11 mouse cellular contexts compared by ENCODE assay signal in genomic region chr11:102770662-102771435, GRCm38 (mm10). TPM values are rescaled to one million over a fixed set of nuclear protein-coding genes. Genes with fewer than 3 reads are reported as not detected.
DNase-seq lines count a peak whose midpoint lies in the region; ATAC-seq and TF ChIP-seq lines count a peak whose summit lies in the region.
"Had no signal": no experiment of that assay in that cellular context is flagged by ENCODE, and none has a peak within 500 bp of the region (broad histone marks: within the 10 kb centered on the region; RNA-seq: fewer than 3 reads in every experiment).

No protein-coding gene starts in this region.

- no peak for ATAC-seq in forebrain, embryonic 12.5 days (ENCODE audit: low FRiP score)
- no peak for ATAC-seq in forebrain, embryonic 15.5 days (replicated peaks)
- no peak for ATAC-seq in kidney, embryonic 16.5 days (ENCODE audit: low FRiP score, low TSS enrichment)
- no peak for ATAC-seq in limb, embryonic 11.5 days (ENCODE audit: insufficient number of reproducible peaks, low FRiP score, low TSS enrichment, low read depth)

- peaks cover 57% of the 10 kb centered on the region for H3K4me1 ChIP-seq in forebrain, embryonic 12.5 days
- peaks cover 29% of the 10 kb centered on the region for H3K4me1 ChIP-seq in forebrain, embryonic 15.5 days
- H3K4me1 ChIP-seq in kidney, embryonic 16.5 days (ENCODE audit: insufficient read depth, low read length): peaks cover 23% of the 10 kb centered on the region
- H3K4me1 ChIP-seq in cerebellum, adult 2 months (ENCODE audit: control insufficient read depth, insufficient read depth, low read length): peaks cover 85% of the 10 kb centered on the region
- H3K4me1 ChIP-seq in limb, embryonic 11.5 days (ENCODE audit: control insufficient read depth, insufficient read depth, low read length): peaks cover 40% of the 10 kb centered on the region

- WGBS in forebrain, embryonic 12.5 days: 53% methylated on average over 15 of the region's 15 CpGs
- 57% methylated on average over 15 of the region's 15 CpGs for WGBS in forebrain, embryonic 15.5 days
- 17% methylated on average over 13 of the region's 15 CpGs for WGBS in kidney, embryonic 16.5 days
- 17% methylated on average over 15 of the region's 15 CpGs for whole genome bisulfite sequencing in cerebellum, adult 2 months
- 31% methylated on average over 15 of the region's 15 CpGs for WGBS in limb, embryonic 11.5 days

- no peak overlapping the region for H3K9ac ChIP-seq in forebrain, embryonic 12.5 days
- H3K9ac ChIP-seq in forebrain, embryonic 15.5 days (replicated peaks): no peak overlapping the region
- no peak overlapping the region for H3K9ac ChIP-seq in kidney, embryonic 16.5 days (replicated peaks; ENCODE audit: low read length)
- peak overlapping the region; percentile 22; the same call in 1 of the 2 replicates for H3K9ac ChIP-seq in limb, embryonic 11.5 days (ENCODE audit: low read length)
- H3K9ac ChIP-seq: hindbrain, embryonic 15.5 days; lung, embryonic 15.5 days; stomach, embryonic 15.5 days had no signal

- no peak for DNase-seq in kidney, postnatal 10 days
- DNase-seq in cerebellum, adult 2 months: peak in 1 of 2 experiments; percentile 61
- DNase-seq in limb, embryonic 11.5 days (ENCODE audit: low spot score): peak; percentile 56
- DNase-seq in natural killer cell, adult 2 months (ENCODE audit: low spot score in 2 of 2): no peak
- DNase-seq in c-Kit-positive CD71-positive TER-119-positive erythroid progenitor cells, embryonic 14.5 days (ENCODE audit: low spot score): no peak

- H3K36me3 ChIP-seq in forebrain, embryonic 12.5 days (replicated peaks): no peaks in the 10 kb centered on the region
- H3K36me3 ChIP-seq in forebrain, embryonic 15.5 days: no peaks in the 10 kb centered on the region
- no peaks in the 10 kb centered on the region for H3K36me3 ChIP-seq in kidney, embryonic 16.5 days (ENCODE audit: insufficient read depth, low read length)
- H3K36me3 ChIP-seq in limb, embryonic 11.5 days (ENCODE audit: control insufficient read depth, insufficient read depth, low read length): no peaks in the 10 kb centered on the region
- H3K36me3 ChIP-seq: hindbrain, embryonic 15.5 days; lung, embryonic 15.5 days; stomach, embryonic 15.5 days had no signal

- no peak overlapping the region for H3K4me2 ChIP-seq in forebrain, embryonic 12.5 days
- no peak overlapping the region for H3K4me2 ChIP-seq in forebrain, embryonic 15.5 days (replicated peaks)
- no peak overlapping the region for H3K4me2 ChIP-seq in kidney, embryonic 16.5 days (replicated peaks; ENCODE audit: low read depth, low read length)
- peak overlapping the region; percentile 7; the same call in 1 of the 2 replicates for H3K4me2 ChIP-seq in limb, embryonic 11.5 days (ENCODE audit: low read depth, severe bottlenecking)
- H3K4me2 ChIP-seq: hindbrain, embryonic 15.5 days; lung, embryonic 15.5 days; stomach, embryonic 15.5 days had no signal

- TF ChIP-seq POLR2A in cerebellum, adult 2 months (IDR thresholded peaks at IDR 0.05; ENCODE audit: borderline replicate concordance, insufficient read depth, low read length): no peak

- H3K27me3 ChIP-seq in forebrain, embryonic 12.5 days: 0 out of 2 replicates have a peak, but pooled peaks cover 16% of the 10 kb centered on the region
- H3K27me3 ChIP-seq in forebrain, embryonic 15.5 days: no peaks in the 10 kb centered on the region
- no peaks in the 10 kb centered on the region for H3K27me3 ChIP-seq in kidney, embryonic 16.5 days (ENCODE audit: insufficient read depth, low read length)
- H3K27me3 ChIP-seq in cerebellum, adult 2 months (ENCODE audit: control insufficient read depth, insufficient read depth, low read length): no peaks in the 10 kb centered on the region
- H3K27me3 ChIP-seq in limb, embryonic 11.5 days (ENCODE audit: control insufficient read depth, insufficient read depth, low read length): no peaks in the 10 kb centered on the region
- H3K27me3 ChIP-seq: hindbrain, embryonic 15.5 days had no signal

- H3K27ac ChIP-seq in forebrain, embryonic 12.5 days: peak overlapping the region; percentile 31; the same call in 1 of the 2 replicates
- no peak overlapping the region for H3K27ac ChIP-seq in forebrain, embryonic 15.5 days (replicated peaks)
- peak overlapping the region; percentile 34; the same call in 1 of the 2 replicates for H3K27ac ChIP-seq in kidney, embryonic 16.5 days (ENCODE audit: low read length)
- peak overlapping the region; percentile 31 for H3K27ac ChIP-seq in cerebellum, adult 2 months (ENCODE audit: insufficient read depth, low read length)
- H3K27ac ChIP-seq in limb, embryonic 11.5 days (replicated peaks; ENCODE audit: low read depth, low read length): peak overlapping the region; percentile 65
- H3K27ac ChIP-seq: hindbrain, embryonic 15.5 days; lung, embryonic 15.5 days; stomach, embryonic 15.5 days had no signal

- TF ChIP-seq CTCF in cerebellum, adult 2 months (IDR thresholded peaks at IDR 0.05; ENCODE audit: borderline replicate concordance, insufficient read depth, low read depth, low read length): no peak

- H3K4me3 ChIP-seq in forebrain, embryonic 12.5 days (replicated peaks): no peak overlapping the region
- no peak overlapping the region for H3K4me3 ChIP-seq in forebrain, embryonic 15.5 days
- H3K4me3 ChIP-seq in kidney, embryonic 16.5 days (ENCODE audit: low read length): no peak overlapping the region
- no peak overlapping the region for H3K4me3 ChIP-seq in cerebellum, adult 2 months (replicated peaks; ENCODE audit: insufficient read depth, low read depth, low read length)
- no peak overlapping the region for H3K4me3 ChIP-seq in limb, embryonic 11.5 days (ENCODE audit: low read depth, low read length)
- H3K4me3 ChIP-seq: hindbrain, embryonic 15.5 days; lung, embryonic 15.5 days; stomach, embryonic 15.5 days had no signal

- H3K9me3 ChIP-seq in forebrain, embryonic 12.5 days: no peaks in the 10 kb centered on the region
- H3K9me3 ChIP-seq in forebrain, embryonic 15.5 days: no peaks in the 10 kb centered on the region
- no peaks in the 10 kb centered on the region for H3K9me3 ChIP-seq in kidney, embryonic 16.5 days (ENCODE audit: low read length)
- H3K9me3 ChIP-seq in limb, embryonic 11.5 days (ENCODE audit: control insufficient read depth, low read length): no peaks in the 10 kb centered on the region
- H3K9me3 ChIP-seq: hindbrain, embryonic 15.5 days; lung, embryonic 15.5 days; stomach, embryonic 15.5 days had no signal

RNA-seq across cellular contexts. Expression of gene Adam11, which starts 9.6 kb away (rescaled TPM):
- 22.7 and 23.0 TPM in 2 replicates for polyA plus RNA-seq in forebrain, embryonic 12.5 days (2016; fragmentation: Nextera tagmentation; extraction: Ambion mirVana)
- 22.1 and 25.6 TPM in 2 replicates for polyA plus RNA-seq in forebrain, embryonic 15.5 days (2015; fragmentation: Nextera tagmentation; extraction: Ambion mirVana)
- polyA plus RNA-seq in kidney, embryonic 16.5 days (2015; fragmentation: Nextera tagmentation; extraction: Ambion mirVana): 8.7 and 8.8 TPM in 2 replicates
- 207 and 239 TPM in 2 replicates for polyA plus RNA-seq in cerebellum, adult 2 months (2012; rRNA removed)
- 14.2 and 15.4 TPM in 2 replicates for polyA plus RNA-seq in limb, embryonic 11.5 days (2014; fragmentation: Nextera tagmentation; extraction: Ambion mirVana)

RNA-seq across cellular contexts. Expression of gene Gjc1, which starts 48.7 kb away (rescaled TPM):
- polyA plus RNA-seq in forebrain, embryonic 12.5 days (2016; fragmentation: Nextera tagmentation; extraction: Ambion mirVana): 90.5 and 103 TPM in 2 replicates
- polyA plus RNA-seq in forebrain, embryonic 15.5 days (2015; fragmentation: Nextera tagmentation; extraction: Ambion mirVana): 54.4 and 55.0 TPM in 2 replicates
- polyA plus RNA-seq in kidney, embryonic 16.5 days (2015; fragmentation: Nextera tagmentation; extraction: Ambion mirVana): 54.5 and 55.4 TPM in 2 replicates
- 6.4 and 7.9 TPM in 2 replicates for polyA plus RNA-seq in cerebellum, adult 2 months (2012; rRNA removed)
- 105 and 106 TPM in 2 replicates for polyA plus RNA-seq in limb, embryonic 11.5 days (2014; fragmentation: Nextera tagmentation; extraction: Ambion mirVana)
